Mouse (Mus musculus) embryonic fibroblast, embryonic 13.5 days (primary cell): ENCODE results near the gene Top3b.

Source experiments
- CTCF ChIP-seq: IDR thresholded peaks from 2 replicates; pipeline ENCODE4 v1.5.1; 2011; ENCODE audit warnings: mild to moderate bottlenecking, control low read depth, low read length, moderate library complexity, borderline replicate concordance; ENCODE audit not compliant: insufficient read depth
- POLR2A ChIP-seq: IDR thresholded peaks from 2 replicates; pipeline ENCODE4 v1.6.1; 2011; ENCODE audit warnings: low read depth, mild to moderate bottlenecking, control low read depth, low read length, moderate library complexity

DNA sequence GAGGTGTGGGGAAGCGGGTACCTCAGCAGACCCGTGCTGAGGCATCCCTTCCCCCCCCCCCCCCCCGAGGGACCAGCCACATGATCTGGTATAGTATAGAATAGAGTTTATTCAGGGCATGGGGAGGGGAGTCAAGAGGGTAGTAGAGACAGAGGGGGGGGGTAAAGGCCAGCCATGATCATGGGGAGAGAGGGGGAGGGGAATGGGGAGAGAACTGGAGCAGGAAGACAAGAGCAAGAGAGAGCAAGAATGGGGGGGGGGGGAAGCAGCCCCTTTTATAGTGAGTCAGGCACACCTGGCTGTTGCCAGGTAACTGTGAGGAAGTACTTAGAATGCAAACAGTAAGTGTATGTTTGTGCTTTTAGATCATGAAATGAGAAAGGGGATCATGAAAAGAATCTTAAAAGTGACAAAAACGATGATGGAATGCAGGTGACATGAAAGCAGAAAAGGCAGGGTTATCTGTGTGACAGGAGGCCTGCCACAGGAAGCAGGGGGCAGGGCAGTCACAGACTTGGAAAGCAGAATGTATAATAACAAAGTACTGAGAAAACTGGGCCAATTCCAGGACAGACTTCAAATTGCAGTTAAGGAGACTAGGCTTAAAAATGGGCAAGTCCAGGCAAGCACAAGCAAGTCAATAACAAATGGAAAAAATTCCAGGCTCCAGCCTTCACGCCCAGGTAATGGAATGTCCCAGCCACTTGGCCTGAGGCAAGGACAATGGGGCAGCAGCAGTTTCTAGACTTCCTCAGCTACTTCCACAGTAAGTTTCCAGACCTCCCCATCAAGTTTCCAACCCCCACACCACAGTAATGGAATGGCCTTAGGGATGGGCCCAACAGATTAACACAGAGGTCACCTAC is 4.6 kb upstream of the Top3b start:
- TF ChIP-seq CTCF (no peak), POLR2A (no peak)
